Mouse (Mus musculus) mesoderm, embryonic 11.5 days (tissue): Measurements from ENCODE around the gene Pik3cg.
"Not testable (repeated sequence)": the region's sequence is repeated elsewhere in the genome, so short reads cannot be mapped to it uniquely, and the experiment has no call there.

Experiments used
- DNase-seq: peaks from one replicate; pipeline ENCODE4 v3.0.0-alpha.2; 2012; ENCODE audit warnings: low read depth, low spot score

Pik3cg gene

GRCm38 (mm10) chr12:32207948-32208891, at the start of gene Pik3cg:
TSS of gene Pik3cg (minus strand) at chr12:32208659.
- DNase-seq = no peak

GRCm38 (mm10) chr12:32248483-32248882, 40.0 kb upstream of the Pik3cg start:
- no peak for DNase-seq

DNA sequence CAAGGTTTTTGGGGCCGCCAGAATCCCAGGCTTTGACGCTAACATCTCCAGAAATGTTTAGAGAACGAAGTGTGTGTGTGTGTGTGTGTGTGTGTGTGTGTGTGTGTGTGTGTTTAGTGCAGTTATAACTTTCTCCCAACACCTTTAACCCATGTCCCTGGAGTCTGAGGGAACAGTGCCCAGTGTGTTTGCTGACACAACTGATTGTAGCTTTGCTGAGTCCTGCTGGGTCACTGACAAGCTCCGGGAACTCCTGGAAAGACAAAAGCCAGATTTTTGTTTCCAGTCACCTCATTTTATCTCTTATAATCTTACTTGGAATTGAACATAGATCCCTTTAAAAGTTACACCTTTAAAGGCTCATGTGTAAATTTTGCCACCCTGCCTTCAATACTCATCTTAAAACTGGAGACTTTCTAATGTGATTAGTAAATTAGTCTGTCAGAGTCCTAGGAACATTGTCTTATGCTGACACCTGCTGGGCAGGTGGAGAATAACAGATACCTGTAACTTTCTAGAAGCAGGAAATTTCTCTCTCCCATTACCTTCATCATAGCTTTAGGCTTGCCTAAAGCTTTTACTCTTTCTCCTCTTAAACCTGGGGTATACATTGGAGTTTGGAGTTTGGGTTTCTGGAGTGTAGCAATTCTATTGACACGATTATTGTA, 37.2 kb upstream of the Pik3cg start:
- DNase-seq = peak; percentile 7

GRCm38 (mm10) chr12:32243586-32243985, 35.1 kb upstream of the Pik3cg start:
- DNase-seq = no peak

DNA sequence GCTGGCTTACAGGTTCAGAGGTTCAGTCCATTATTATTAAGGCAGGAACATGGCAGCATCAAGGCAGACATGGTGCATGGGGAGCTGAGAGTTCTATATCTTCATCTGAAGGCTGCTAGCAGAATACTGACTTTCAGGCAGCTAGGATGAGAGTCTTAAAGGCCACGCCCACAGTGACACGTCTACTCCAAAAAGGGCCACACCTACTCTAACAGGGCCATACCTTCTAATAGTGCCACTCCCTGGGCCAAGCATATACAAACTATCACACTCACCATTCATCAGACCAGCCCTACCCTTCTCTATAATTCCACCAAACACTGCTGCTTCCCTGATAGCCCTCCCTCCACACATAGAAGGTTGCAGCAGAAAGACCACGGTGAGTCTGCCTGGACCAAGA, 30.7 kb upstream of the Pik3cg start:
- DNase-seq = not testable (repeated sequence)

GRCm38 (mm10) chr12:32238433-32238832, 30.0 kb upstream of the Pik3cg start:
- no peak for DNase-seq

DNA sequence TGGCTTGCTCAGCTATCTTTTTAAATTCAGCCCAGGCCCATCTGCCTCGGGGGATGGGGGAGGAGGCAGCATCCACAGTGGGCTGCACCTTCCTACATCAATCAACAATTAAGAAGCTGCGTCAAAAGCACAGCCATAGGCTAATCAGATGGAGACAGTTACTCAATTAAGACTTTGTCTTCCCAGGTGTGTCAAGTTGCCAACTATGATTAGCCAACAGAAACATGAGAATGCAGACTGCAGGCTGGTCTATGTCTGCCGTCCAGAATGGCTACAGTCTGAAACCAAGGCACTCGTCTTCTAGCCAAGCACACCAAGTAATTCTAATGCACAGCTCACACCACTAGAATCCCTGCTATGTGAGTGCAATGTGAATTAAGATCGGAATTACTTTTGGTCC, 29.4 kb upstream of the Pik3cg start:
- DNase-seq = no peak

DNA sequence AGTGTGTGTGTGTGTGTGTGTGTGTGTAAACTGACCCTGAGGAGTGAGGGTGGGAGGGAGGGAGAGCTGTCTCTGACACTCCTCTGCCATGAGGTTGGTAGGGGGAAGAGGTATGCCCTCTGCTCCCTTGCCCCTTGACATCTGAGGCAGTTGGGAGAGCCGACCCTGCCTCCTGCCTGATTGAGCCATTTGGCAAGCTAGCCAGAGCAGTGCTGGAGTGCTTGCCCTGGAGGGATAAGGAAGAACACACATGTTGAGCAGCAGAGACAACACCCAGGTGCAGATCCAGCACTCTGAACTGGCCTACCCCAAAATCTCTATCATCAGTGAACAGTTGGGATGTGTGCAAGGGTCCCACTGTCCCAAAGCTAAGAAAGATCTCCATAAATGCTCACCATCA, 28.7 kb upstream of the Pik3cg start:
- no peak for DNase-seq

GRCm38 (mm10) chr12:32236450-32236849, 28.0 kb upstream of the Pik3cg start:
- no peak for DNase-seq

DNA sequence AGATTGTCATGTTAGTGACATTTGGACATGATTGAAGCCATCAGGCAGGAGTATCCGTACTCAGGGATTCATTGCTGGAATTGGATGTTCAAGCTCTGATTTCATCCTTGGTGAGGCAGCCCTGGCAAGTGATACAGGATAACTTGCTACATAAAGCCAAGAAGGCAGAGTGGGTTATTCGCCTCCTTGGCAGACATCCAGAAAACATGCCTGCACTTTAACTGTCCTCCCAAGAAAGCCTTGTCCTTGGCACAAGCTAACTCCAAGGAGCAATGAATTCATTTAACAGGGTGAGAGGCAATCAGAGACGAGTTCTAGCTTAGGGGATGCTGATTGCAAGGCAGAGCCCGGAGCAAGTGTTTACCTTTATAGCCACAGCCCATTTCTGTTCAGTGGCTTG, 25.4 kb upstream of the Pik3cg start:
- no peak for DNase-seq

DNA sequence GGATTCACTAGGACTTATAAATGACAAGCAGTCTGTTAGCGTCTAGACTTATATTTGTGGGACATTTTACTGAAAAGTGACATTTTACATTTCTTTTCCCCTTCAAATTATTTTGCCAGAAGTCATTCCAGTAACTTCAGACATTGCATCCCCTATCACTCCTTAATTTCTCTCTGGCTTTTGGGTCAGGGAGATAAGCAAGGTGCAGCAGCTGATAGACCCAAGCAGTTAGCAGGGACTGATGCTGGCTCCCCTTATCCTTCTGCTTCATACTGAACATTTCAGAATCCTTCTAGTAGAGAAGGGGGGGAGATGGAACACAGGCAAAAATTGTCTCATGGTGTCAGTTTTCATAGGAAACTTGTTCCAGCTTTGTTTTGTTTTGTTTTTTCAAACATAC, 22.9 kb upstream of the Pik3cg start:
- DNase-seq = no peak

DNA sequence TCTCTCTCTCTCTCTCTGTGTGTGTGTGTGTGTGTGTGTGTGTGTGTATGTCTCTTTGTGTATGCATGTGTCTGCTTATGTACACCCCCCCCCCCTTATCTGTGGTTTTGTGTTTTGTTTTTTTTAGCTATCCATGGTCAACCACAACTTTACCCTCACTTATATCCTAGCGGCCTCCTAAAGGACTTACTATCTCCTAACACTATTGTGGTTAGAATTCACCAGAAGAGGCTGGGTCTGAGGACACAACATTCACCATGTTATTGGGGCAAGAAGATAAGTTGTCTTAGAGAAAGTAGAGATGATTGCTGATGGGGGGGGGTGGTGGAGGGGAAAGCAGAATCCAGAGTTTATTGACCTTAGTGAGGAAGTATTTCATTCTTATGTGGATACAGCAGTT, 15.2 kb upstream of the Pik3cg start:
- DNase-seq = no peak

DNA sequence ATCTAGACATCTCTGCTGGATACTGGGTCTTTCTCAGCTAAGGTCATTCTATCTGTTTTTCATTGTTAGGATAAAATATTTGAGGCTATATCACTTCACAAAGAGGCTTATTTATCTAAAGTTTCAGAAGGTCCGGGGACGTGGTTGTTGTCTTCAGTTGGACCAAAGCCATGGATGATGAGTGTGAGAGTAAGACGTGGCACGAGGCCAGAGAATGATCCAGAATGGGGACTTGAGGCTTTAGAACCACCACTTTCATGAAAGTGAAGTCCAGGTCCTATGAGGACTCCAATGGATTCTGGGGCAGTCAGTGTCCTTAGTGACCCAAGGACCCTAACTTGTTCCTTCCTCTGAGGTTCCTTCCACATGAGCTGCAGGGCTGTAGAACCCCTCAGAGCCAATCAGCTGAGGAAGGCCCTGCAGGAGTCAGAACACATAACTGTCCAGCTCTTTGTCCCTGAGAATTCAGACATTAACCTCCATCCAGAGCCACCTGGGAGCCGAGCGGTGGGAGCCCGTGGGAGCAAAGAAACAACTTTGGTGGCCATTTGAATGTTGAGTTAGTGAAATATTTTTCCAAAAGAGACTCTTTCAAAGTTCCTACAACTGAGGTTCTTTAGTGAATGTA, 14.4 kb upstream of the Pik3cg start:
- no peak for DNase-seq

GRCm38 (mm10) chr12:32220387-32220786, 11.9 kb upstream of the Pik3cg start:
- no peak for DNase-seq

GRCm38 (mm10) chr12:32215143-32215542, 6.7 kb upstream of the Pik3cg start:
- no peak for DNase-seq

GRCm38 (mm10) chr12:32212702-32213101, 4.2 kb upstream of the Pik3cg start:
- no peak for DNase-seq

GRCm38 (mm10) chr12:32212156-32212555, 3.7 kb upstream of the Pik3cg start:
- no peak for DNase-seq

DNA sequence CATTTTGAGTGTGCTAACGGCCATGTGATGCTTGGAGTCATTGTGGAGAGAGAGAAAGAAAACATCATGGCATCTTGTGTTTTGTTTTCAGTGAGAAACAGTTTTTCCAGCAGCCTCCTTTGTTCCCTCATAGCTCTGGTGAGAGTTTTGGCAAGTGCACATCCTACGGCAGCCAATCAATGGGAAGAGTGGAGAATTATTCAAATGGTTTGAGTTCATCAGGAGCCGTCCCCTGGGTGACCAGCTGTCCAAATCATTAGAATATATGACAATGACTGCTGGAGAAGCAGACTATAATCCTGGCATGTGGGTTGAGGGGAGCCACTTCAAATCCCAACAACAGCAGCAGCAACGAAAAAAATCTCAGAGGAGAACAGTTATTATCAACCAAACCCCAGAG, 2.8 kb upstream of the Pik3cg start:
- no peak for DNase-seq

- no peak for DNase-seq
Observed at GRCm38 (mm10) chr12:32208951-32209350, 492 bp upstream of the Pik3cg start.

DNA sequence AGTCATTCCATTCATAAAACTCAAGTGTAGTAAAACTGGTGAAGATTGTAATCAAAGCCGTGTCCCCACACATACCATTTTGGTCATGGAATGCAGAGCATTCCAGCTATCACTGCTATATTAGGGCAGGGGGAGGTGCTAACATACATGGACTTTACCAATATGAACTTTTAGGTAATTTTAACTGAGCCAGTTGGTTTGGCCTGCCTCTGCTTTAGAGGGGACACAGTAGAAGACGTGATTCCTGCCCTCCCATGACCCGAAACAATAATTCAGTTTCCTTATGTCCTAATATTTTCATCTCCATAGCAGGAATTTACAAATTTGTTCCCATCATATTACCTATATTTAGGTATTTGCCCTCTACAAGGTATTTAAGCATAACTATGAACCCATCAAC, 1.3 kb downstream of the Pik3cg start:
- no peak for DNase-seq

- DNase-seq = no peak
Observed at GRCm38 (mm10) chr12:32203695-32204094, 4.8 kb downstream of the Pik3cg start.

GRCm38 (mm10) chr12:32202583-32202982, 5.9 kb downstream of the Pik3cg start:
- no peak for DNase-seq
